Mouse (Mus musculus): Measurements from ENCODE around the gene Pdha1.
A peak's percentile ranks its signal among the peaks of the same experiment; 100 is the strongest.

Gene Pdha1

GRCm38 (mm10) chrX:160137861-160138717, at the start of gene Pdha1:
Gene Pdha1, minus strand, starts transcription at chrX:160138413.
- DNase-seq: peak; percentile 90

DNA sequence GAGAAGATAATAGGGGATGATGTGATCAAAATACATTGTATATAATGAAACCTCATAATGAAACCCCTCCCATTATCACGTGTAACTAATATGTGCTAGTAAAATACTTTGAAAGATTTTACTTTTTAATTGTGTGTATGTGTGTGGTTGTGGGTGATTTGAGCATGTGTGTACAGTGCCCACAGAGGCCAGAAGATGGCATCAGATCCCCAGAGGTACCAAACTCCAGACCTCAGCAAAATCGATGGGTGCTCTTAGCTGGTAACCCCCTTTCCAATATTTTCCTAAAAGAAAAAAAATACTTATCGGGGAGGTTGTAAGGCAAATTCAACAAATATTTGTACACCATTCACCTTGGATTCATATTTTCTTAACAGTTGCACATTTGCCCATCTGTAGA, 40.8 kb upstream of the Pdha1 start:
- DNase-seq: no peak

GRCm38 (mm10) chrX:160170150-160170549, 31.9 kb upstream of the Pdha1 start:
- peak; percentile 72 for DNase-seq

- DNase-seq: no peak
Measured at GRCm38 (mm10) chrX:160166246-160166985, 28.2 kb upstream of the Pdha1 start.

GRCm38 (mm10) chrX:160164259-160164658, 26.0 kb upstream of the Pdha1 start:
- no peak for DNase-seq

- no peak for DNase-seq
Measured at GRCm38 (mm10) chrX:160153147-160153815, 15.1 kb upstream of the Pdha1 start.

DNA sequence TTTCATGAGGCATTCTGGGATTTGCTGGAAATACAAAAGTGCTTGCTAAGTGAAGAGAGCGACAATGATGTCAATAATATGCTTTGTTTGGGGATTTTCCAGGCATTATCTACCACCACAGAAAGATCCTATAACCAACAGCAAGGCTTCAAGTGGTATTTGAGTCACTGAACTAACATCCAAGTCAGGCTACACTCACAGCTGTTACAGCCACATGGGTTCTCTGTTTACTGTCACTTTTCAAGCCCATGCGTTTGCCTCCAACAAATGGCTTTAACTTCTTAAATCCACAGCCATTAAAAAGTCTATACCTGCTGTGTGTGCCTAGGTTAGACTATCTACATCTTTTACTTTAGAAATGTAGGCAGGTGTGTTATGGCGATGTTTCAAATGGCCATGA, 10.6 kb upstream of the Pdha1 start:
- DNase-seq: no peak

- no peak for DNase-seq
Measured at GRCm38 (mm10) chrX:160147406-160147805, 9.2 kb upstream of the Pdha1 start.

- no peak for DNase-seq
Measured at GRCm38 (mm10) chrX:160146806-160147205, 8.6 kb upstream of the Pdha1 start.

GRCm38 (mm10) chrX:160137177-160137860, 894 bp downstream of the Pdha1 start:
- DNase-seq: no peak

GRCm38 (mm10) chrX:160136153-160136552, 2.1 kb downstream of the Pdha1 start:
- peak; percentile 46 for DNase-seq

DNA sequence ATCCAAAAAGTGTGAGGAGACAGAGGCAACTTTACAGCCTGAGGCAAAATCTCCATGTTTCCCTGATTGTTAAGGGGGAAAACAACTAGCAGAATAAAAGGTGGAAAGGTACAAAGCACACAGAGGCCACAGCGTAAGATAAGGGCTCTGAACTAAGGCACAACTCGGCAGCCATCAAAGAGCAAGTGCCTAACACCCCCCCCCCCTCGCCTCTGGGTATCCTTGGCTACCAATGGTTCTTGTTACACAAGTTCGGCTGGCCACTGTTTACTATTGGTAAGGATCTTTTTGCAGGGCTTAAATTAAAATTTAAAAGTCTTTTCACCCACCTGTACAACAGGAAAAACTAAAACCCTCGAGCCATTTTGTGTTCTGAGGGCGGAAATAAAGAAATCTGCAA, 2.5 kb downstream of the Pdha1 start:
- DNase-seq: no peak

DNA sequence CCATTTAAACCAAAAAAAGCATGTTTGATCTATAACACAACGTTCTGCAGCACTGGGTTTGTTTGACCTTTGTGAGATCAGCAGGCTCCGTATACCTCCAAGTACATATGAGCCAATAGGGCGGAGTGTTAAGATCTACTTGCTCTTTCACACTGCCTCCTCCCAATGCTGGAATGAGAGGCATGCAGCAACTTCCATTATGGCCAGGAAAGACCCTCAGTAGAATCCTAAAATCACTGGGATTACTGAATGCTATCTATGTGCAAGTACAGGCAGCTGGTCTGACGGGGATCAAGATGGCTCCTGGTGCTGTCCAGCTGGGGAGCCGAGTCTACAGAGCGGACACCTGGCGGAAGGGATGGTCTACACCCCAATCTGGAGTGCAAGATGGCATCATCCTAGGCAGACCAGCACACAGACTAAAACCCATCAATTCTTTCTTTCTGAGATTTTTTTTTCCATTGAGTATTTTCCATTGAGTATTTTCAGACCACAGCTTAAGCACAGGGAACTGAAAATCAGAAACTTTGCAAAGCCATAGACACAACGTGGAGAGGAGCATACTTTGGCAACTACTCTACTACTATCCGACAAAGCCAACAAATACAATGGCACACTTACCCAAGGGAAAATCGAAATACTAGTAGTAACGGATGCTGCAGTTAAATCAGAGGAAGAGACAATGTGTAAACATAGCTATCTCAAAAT, 3.9 kb downstream of the Pdha1 start:
- no peak for DNase-seq

DNA sequence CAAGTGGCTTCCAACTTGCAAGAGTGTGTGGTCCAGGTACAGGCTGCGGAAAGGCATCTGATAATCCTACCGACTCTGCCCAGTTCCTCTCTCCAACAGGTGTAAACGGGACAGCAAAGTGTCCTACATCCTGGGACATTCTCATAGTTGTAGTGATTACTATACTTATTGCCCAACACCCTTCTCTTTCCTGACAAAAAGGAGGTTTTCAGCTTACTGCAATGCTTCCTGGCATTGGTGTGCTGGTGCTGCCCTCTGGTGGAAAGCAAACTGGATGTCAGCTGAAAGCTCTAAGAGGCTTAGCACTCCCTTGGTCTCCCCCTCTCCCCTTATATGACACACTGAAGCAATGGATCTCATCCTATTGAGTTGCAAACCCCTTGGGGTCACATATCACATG, 21.6 kb downstream of the Pdha1 start:
- DNase-seq: peak; percentile 78

DNA sequence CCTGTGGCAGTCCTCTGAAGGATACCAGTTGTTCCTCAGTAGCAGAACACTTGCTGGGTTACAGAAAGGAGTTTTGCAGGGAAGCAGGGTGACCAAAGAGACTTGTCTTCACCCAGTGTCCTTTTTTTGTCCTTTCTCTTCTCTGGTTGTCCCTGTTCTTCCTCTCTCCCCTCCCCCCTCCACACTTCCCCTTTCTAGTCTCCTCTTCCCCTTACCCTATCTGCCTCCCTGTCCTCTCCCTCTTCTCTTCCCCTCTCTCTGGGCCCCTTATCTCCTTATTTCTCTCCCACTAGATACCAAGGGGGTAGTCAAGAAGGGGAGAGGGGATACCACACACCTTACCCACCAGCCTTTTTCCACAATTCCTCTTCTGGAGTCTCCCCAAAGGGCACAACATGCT, 22.1 kb downstream of the Pdha1 start:
- DNase-seq: no peak

DNA sequence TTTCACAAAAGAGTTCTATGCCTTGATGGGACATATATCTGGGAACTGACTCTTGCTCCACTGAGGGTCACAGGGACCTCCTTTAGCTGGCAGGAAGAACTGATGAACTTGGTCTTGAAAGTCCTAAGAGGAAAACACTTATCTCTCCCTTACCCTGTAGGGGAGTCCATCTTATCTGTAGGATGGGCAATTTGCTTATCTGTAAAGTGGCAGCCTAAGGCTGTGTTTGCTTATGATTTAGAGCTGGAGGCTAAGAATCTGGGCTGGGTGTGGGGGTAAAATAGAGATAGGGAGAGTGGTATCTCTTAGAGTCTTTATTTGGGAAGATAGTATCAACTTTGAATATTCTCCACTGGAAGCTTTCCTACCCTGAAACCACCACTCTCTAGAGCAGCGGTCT, 24.4 kb downstream of the Pdha1 start:
- DNase-seq: no peak

GRCm38 (mm10) chrX:160107817-160108216, 30.4 kb downstream of the Pdha1 start:
- no peak for DNase-seq

- no peak for DNase-seq
Measured at GRCm38 (mm10) chrX:160091973-160092372, 46.2 kb downstream of the Pdha1 start.
